Mouse (Mus musculus): ENCODE measurements around the gene Tfrc.

Tfrc gene

GRCm38 (mm10) chr16:32650974-32651618 is 42.4 kb downstream of the Tfrc start:
- no peak for DNase-seq

GRCm38 (mm10) chr16:32654071-32654733 is 45.5 kb downstream of the Tfrc start:
- no peak for DNase-seq

GRCm38 (mm10) chr16:32655534-32655933 is 46.8 kb downstream of the Tfrc start:
- DNase-seq: no peak

- no peak for DNase-seq
Measured at GRCm38 (mm10) chr16:32656321-32656720, 47.6 kb downstream of the Tfrc start.

- no peak for DNase-seq
Measured at GRCm38 (mm10) chr16:32656794-32657193, 48.1 kb downstream of the Tfrc start.

GRCm38 (mm10) chr16:32657498-32658250 is 49.0 kb downstream of the Tfrc start:
- no peak for DNase-seq

- DNase-seq: peak; percentile 47
Measured at GRCm38 (mm10) chr16:32658743-32659171, 50.0 kb downstream of the Tfrc start.

- peak; percentile 41 for DNase-seq
Measured at GRCm38 (mm10) chr16:32659385-32659784, 50.7 kb downstream of the Tfrc start.

GRCm38 (mm10) chr16:32660095-32660494 is 51.4 kb downstream of the Tfrc start:
- DNase-seq: no peak

GRCm38 (mm10) chr16:32660557-32661321 is 52.0 kb downstream of the Tfrc start:
- peak; percentile 75 for DNase-seq

GRCm38 (mm10) chr16:32661493-32661921 is 52.8 kb downstream of the Tfrc start:
- no peak for DNase-seq

GRCm38 (mm10) chr16:32662372-32662771 is 53.7 kb downstream of the Tfrc start:
- no peak for DNase-seq

GRCm38 (mm10) chr16:32663231-32663858 is 54.6 kb downstream of the Tfrc start:
- DNase-seq: no peak

- no peak for DNase-seq
Measured at GRCm38 (mm10) chr16:32664211-32664610, 55.5 kb downstream of the Tfrc start.

GRCm38 (mm10) chr16:32665851-32666665 is 57.3 kb downstream of the Tfrc start:
- DNase-seq: no peak

GRCm38 (mm10) chr16:32666671-32667551 is 58.2 kb downstream of the Tfrc start:
- no peak for DNase-seq

GRCm38 (mm10) chr16:32667552-32667872 is 58.8 kb downstream of the Tfrc start:
- no peak for DNase-seq

GRCm38 (mm10) chr16:32668030-32668429 is 59.3 kb downstream of the Tfrc start:
- no peak for DNase-seq

- DNase-seq: no peak
Measured at GRCm38 (mm10) chr16:32668472-32668871, 59.8 kb downstream of the Tfrc start.

- no peak for DNase-seq
Measured at GRCm38 (mm10) chr16:32669243-32669642, 60.5 kb downstream of the Tfrc start.

Measured in right cerebral cortex, postnatal 4 days (tissue).